In the genomic region with DNA sequence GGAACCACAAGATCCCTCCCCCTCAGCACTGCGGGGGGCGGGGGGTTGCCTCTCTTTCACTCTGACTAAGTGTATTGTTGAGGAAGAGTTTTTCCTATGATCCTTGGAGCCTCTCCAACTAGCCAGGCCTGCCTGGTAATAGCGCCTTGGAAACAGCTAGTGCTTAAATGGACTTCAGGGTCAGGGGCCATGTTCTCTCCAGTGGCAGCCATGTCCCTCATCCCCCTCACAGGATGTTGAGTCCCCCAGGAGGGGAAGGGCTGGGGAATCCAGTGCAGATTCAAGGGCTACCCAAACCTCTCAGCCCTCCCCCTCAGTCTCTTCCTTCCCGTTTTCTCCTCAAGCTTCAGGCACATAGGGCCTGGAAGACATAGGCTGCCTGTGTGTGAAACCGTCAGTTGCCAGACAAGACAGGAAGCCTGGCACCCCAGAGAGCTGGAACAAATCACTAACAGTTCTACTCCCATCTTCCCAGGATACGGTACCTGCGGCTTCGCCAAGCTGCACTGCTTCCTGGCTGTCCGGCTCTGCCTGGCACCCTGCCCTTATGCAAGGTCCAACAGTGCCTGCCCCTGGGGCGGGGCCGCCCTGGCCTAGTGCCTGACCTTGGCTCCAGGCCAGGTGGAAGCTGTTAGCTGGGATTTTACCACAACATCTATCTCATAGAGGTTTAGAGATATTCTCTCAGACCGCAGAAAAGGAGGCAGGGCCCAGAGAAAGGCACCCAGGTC, we compare ENCODE assay signal across 8 mouse cellular contexts. TPM values are rescaled to one million over a fixed set of nuclear protein-coding genes. Genes with fewer than 3 reads are reported as not detected.
DNase-seq lines count a peak whose midpoint lies in the region; ATAC-seq and TF ChIP-seq lines count a peak whose summit lies in the region.

A gene (minus strand): TSS at position 598 of the 731 bp plus-strand sequence.

- H3K27ac ChIP-seq in layer of hippocampus, adult 2 months: peak within 1 kb of the TSS; percentile 79

- DNase-seq in NIH3T3 (ENCODE audit: low read depth): peak; percentile 94
- peak; percentile 89 for DNase-seq in cerebellum, adult 11 months
- DNase-seq in frontal cortex, postnatal 10 days (ENCODE audit: low spot score in 2 of 2): peak; percentile 70 to 74
- peak; percentile 90 for DNase-seq in heart, postnatal 4 days
- peak; percentile 54 to 62 for DNase-seq in layer of hippocampus, adult 2 months (ENCODE audit: low spot score in 2 of 2)
- DNase-seq in lung, postnatal 14 days: peak; percentile 95
- peak; percentile 80 to 82 for DNase-seq in right cerebral cortex, postnatal 10 days (ENCODE audit: low spot score in 2 of 2)

- no peak for TF ChIP-seq CTCF in layer of hippocampus, adult 2 months (conservative IDR thresholded peaks at IDR 0.05)

- ATAC-seq in erythroid progenitor cell, adult 5-6 weeks (replicated peaks; ENCODE audit: low FRiP score, poor library complexity, severe bottlenecking): no peak

- H3K4me3 ChIP-seq in layer of hippocampus, adult 2 months: peak within 1 kb of the TSS; percentile 11; the same call in 1 of the 2 replicates

RNA-seq across cellular contexts. Expression of the gene that starts here (rescaled TPM):
- 1 to 10 TPM; 1.6 to 1.9 TPM for total RNA-seq in heart, postnatal 4 days (2021)
- 1 to 10 TPM; 2.2 to 2.4 TPM for total RNA-seq in layer of hippocampus, adult 2 months (2021)
- total RNA-seq in erythroid progenitor cell, adult 5-6 weeks (2015; ENCODE audit: low replicate concordance): 5.4 TPM in 2 replicates
- total RNA-seq in erythroid progenitor cell, adult 5-6 weeks (2017; ENCODE audit: low replicate concordance): 4.7 and 6.8 TPM in 2 replicates
